Mouse (Mus musculus) layer of hippocampus, adult 9-11 months (tissue): ENCODE results near the gene Lpin1.
A peak's percentile ranks its signal among the peaks of the same experiment; 100 is the strongest.

Source experiments
- DNase-seq: peaks from one replicate; pipeline ENCODE4 v3.0.0; 2022

Gene Lpin1

DNA sequence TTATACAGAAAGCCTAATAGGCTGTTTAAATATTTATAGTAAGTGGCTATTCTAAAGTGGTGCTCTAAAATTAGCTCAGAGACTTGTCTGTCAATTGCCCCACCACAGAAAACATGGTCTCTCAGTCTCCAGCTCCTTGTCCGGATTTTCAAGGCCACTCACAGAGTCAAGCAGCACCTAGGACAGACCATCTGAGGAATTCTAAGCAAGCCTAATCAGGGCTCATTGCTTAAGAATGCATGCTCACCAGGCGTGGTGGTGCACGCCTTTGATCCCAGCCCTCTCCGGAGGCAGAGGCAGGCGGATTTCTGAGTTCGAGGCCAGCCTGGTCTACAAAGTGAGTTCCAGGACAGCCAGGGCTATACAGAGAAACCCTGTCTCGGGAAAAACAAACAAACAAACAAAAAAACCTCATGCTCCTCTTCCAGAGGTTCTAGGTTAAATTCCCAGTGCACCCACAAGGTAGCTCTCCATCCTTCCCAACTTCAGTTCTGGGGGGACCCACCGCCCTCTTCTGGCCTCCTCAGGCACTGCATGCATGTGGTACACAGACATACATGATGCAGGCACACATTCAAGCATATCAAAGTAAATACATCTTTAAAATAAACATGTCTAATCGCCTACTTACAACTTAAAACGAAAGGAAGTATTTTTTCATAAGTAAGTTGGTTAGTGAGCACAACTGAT, 40.2 kb downstream of the Lpin1 start:
- no peak for DNase-seq

GRCm38 (mm10) chr12:16568936-16569650, 41.7 kb downstream of the Lpin1 start:
- DNase-seq: no peak

DNA sequence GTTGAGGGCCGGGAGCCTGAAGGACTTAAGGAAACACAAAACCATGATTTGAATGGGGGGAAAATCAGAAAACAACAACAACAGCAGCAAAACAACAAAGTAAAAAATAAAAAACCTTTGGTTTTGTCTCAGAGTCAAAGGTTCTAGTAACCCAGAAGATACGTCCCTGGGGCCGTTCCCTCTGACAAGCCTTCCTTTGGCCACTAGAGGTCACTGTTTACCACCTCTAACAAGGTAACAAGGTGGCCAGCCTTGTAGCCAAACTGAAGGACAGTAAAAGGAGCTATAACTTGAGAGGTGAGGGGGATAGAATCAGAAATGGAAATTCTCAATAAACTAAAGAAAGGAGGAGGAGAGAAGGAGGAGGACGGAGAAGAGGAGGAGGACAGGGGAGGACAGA, 42.3 kb downstream of the Lpin1 start:
- DNase-seq: no peak

DNA sequence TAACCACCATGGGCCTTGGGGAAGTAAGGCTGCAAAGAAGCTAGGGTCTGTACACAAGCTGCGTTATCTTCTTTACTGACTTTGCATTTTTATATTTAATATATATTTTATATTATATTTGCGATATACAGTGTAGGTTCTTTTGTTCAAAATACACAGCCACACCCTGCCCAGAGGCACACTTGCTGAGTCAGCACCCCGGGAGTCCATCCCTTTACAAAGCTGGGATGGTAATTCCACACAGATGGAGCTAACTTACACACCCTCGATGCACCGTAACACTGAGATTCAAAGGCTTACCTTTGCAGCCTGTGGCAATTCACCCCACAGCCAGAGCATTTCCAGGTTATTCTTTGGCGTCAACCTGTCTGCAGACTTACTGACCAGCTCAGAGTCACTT, 42.7 kb downstream of the Lpin1 start:
- DNase-seq: no peak

GRCm38 (mm10) chr12:16563427-16563826, 47.3 kb downstream of the Lpin1 start:
- DNase-seq: no peak

DNA sequence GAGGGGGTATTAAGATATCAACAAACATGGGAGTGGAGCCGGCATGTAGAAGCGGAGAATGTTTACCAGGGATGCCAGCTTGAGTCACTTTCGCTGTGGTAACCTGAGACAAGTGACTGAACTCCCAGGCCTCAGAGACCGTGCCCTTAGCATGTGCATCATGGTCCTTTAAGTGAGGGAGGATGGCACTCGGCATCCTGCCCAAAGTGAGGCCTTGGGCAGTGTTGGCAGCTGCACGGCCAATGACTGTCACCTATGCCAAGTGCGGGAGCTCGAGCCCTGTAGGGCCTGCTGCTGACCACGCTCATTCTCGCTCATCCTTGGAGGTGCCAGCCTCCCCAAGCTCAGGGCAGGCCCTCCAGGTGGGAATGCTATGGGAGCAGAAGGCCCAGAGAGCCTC, 48.1 kb downstream of the Lpin1 start:
- DNase-seq: no peak

GRCm38 (mm10) chr12:16562181-16562580, 48.6 kb downstream of the Lpin1 start:
- DNase-seq: no peak

DNA sequence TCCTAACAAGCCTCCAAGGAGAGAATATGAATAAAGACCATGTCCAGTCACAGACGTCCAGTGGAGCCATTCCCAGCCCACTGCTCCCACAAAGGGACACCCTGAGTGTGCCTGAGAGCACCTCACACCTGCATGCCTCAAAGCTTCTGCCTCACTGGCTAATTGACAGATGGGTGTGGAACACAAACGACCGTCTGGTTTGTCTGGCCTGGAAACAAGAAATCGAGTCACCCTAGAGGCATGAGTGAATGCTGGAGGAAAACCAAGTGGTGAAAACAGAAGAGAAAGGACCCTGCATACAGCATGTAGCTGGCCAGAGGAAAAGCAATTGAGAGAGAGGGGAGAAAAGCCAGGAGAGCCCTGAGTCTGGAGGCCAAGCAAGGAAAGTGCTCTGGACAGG, 53.5 kb downstream of the Lpin1 start:
- DNase-seq: no peak

DNA sequence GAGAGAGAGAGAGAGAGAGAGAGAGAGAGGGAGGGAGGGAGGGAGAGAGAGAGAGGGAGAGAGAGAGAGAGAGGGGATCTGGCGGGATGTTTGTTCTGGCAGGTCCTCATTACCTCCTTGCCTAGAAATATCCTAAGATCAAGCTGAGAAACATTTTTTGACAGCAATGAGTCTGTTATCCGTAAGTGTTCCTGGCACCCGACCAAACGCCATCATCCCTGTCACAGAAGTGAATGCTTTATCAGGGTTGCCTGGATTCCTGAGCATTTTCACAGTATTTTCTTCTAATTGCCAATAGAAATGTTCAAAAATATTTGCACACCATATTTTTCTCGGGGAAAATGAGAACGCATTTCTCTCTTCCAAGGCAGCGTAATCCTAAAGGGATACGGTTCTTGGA, 56.6 kb downstream of the Lpin1 start:
- no peak for DNase-seq

- no peak for DNase-seq
Observed at GRCm38 (mm10) chr12:16552108-16552771, 58.5 kb downstream of the Lpin1 start.

DNA sequence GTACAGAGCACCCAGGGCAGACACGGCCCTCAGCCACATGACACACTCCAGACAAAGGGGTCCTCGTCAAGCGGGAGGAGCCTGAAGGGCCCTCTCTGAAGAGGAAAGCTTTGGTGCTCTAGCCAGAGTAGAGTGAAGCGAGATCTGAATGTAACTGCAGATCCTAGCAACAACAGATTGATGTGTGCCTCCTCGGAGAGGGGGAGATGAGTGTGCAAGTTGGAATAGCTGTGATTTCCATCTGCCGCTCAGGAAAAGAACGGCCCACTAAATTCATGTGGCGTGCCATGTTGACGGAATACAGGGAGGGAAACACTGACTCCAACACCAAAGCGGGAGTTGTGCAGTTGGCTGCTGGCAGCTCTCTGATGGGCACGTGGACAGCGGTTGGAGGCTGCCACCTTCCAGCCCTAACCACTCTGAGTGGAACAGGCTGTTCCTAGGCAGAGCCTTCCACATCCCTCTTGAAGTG, 59.7 kb downstream of the Lpin1 start:
- DNase-seq: peak; percentile 79

GRCm38 (mm10) chr12:16548824-16549375, 61.9 kb downstream of the Lpin1 start:
- no peak for DNase-seq

- DNase-seq: no peak
Observed at GRCm38 (mm10) chr12:16541606-16542005, 69.2 kb downstream of the Lpin1 start.

DNA sequence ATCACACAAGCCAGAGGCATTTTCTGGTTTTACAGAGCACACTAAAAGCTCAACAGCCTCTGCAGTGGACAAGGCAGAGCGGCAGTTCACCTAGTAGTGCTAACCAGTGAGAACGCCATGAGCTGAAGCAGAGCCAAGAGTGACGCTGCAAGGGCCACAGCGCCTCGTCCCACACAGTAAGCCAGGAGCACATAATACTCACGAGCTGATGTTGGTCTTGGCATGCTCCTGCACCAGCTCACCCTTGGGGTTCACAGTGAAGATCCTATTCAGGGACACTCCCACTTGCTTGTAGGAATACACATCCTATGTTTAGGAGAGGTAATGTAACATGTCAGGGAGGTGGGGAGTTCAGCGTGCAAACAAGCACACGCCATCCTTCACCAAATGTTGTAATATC, 70.1 kb downstream of the Lpin1 start:
- no peak for DNase-seq

DNA sequence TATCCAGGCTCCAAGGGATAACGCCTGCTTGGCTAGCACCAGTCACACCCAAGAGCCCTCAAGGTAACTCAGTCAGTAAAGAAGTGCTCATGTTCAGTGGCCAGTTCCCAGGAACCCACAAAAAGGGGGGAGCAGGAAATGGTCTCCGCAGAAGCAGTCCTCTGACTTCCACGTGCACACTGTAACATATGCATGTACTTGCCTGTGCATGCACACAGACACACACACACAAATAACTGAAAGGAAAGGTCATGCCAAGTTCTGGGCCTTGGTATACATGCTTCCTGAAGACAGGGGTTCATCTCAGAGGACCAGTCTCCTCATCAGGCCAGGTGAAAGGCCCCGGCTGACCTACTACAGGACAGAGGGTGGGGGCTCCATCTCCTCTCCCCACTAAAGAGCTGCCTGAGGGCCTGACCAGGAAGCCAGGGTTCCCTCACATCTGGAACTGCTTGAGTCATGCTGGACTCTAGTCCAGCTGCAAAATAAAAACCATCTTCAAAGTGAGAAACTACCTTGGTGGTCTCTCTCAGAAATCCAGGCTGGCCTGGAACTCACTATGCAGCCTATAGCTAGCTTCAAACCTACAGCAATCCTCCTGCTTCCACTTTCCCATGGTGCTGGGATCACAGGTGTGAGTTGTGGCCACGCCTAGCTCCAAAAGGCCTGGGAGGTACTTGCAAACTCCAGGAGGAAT, 70.7 kb downstream of the Lpin1 start:
- no peak for DNase-seq

DNA sequence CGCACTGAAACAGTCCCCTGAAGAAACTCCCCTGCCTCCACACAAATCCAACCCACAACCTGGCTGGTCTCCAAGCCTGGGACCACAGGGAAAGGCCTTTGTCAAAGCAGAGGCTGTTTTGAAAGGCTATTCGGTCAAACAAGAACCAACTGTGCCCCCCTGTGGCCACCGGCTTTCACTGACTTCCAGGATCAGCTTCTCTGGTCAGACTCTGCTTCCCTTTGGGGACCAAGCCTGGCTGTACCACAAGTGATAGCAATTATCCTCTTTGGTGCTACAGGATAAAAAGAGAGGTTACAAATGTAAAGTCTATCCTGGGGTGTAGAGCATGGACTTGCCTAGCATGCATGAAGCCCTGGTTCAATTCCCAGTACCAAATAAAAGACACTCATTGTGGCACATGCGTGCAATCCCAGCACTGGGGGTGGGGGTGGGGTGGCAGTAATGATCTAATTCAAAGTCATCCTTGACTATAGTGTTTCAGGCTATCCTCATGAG, 77.4 kb downstream of the Lpin1 start:
- peak; percentile 86 for DNase-seq

GRCm38 (mm10) chr12:16532860-16533230, 77.9 kb downstream of the Lpin1 start:
- no peak for DNase-seq

DNA sequence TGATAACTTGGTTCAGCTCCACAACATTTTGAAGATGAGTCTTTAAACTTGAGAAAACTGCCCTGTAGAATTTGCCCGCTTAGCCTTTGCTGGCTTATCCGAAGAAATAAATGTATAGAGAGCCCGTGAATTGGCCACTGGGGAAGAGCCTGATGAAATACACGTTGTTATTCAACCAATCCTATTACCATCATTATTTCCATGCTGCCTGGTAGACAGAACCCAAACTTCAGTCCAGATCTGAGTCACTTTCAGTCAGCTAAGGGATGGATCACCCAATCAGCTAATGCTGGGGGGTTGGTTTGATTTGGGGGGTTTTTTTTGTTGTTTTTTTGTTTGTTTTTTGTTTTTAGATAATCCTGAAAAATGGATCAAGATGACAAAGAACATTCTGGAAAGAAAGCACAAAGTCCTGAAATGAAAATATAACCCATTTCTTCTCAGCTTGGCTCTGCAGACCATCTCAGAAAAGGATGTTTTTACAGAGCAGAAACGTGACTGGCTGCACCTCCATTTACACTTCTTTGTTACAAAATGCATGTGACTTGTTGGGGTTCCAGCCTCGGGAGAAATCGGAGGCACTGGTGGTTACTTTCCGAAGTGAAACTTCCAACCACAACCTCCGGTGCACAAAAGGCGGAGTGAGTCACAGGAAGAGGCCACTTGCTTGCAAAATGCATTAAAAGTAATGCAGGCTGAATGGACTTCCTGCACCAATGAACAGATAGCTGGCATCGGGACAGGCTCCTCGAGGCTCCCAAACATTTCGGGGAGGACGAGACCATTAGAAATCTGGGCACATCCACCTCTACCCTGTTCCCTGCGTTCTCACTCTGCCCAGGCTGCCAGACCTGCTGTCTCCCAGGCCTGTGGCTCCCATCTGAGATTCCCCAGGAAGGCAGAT, 78.6 kb downstream of the Lpin1 start:
- peak; percentile 47 for DNase-seq

DNA sequence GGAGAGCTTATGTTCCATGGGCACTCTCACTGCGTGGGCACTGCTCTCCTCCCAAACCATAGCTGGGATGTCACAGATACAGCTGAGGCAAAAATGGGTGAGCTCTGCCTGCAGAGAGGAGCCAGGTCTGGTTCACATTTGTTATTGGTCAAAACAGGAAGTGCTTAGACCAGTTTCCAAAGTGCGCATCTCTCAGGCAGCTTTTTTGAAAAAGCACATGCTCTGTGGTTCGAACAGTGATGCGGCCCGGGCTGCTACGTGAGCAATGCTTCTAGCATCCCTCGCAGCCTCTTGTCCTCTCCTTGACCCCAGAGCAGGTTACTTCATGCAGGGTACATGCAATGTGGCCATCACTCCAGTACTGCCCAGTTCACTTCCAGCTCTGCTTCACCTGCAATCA, 82.1 kb downstream of the Lpin1 start:
- DNase-seq: no peak

DNA sequence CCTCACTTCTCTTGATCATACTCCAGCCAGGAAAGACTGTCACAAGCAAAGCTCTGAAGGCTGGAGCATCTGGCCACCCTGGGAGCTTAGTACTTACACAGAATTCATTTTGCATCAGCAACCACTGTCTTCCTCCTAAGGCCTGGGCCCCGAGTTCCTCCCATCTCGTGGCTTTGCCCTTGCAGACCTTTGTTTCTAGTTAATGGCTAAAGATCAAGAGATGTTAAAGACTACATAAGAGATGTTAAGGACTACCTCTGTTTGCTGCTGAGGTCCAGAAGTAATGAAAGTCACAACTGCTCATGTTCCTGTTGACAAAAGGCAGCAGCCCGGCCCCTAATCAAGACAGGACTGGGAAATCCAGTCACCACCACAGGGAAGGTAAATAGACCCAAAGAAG, 82.8 kb downstream of the Lpin1 start:
- DNase-seq: no peak

DNA sequence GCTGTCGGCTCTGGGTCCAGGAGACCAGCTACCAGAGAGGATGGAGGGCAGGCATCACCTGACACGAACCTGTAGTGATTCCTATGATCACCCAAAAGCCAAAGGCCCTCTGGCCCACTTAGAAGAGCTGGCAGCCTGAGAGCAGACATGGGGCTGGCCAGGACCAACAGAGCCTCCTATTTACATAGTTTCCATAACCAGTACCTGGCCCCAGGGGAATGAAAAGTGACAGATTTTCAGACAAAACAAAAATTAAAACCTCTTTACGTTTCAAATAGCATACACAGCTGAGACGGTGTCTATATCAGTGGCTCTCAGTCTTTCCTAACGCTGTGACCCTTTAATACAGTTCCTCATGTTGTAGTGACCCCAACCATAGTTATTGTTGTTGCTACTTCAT, 83.9 kb downstream of the Lpin1 start:
- no peak for DNase-seq

DNA sequence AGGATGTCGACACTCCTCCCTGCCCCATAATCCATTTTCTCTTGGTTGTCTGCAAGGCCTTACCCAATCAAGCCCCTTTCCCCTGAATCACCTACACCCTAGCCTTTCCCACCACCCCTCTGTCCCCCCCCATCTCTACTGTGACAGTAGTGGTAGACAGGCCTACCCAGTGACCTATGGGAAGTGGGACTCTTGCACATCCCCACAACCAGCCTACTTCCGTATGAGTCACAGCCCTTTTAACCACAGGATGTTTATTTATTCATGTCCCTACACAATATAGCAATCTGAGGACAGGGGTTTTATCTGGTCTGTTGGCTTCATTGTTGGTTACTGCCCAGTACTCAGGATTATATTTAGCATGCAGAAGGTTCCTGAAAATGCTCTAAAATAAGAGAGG, 84.6 kb downstream of the Lpin1 start:
- no peak for DNase-seq
